Mouse (Mus musculus) common myeloid progenitor, adult 5-6 weeks (primary cell): ENCODE measurements around the gene Plch2. TPM values are rescaled to one million over a fixed set of nuclear protein-coding genes. Genes with fewer than 3 reads are reported as not detected.

Source experiments
- ATAC-seq: replicated peaks from 2 replicates; pipeline ENCODE4 v1.8.0; 2016; ENCODE audit warnings: low read depth, mild to moderate bottlenecking, moderate TSS enrichment, inconsistent platforms; ENCODE audit not compliant: poor library complexity, severe bottlenecking
- total RNA-seq: library from RNA; stranded (forward); fragments of 200-1000, 187-1606 nt; gene quantifications from 2 replicates; pipeline ENCODE4 v1.2.3, GENCODE M21; 2017

The Plch2 gene
- total RNA-seq, 1 experiment from 2014 or later = not detected

- no peak for ATAC-seq
Observed at GRCm38 (mm10) chr4:154942632-154943322, 113.8 kb downstream of the Plch2 start.

DNA sequence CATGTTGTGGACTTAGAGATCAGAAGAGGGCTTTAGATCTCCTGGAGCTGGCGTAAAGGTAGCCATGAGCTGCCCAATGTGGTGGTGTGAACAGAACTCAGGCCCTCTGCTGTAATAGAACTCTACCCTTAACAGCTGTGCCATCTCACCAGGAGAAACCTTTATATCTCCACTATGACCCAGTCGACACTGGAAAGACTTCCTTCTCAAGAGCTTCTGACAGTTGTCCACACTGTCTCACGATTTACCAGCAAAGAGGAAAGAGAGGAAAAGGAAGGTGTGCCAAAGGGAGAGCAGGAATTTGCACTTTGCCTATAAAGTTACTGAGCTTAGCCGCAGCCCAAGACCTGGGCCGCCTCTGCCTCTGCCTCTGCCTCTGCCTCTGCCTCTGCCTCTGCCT, 114.8 kb downstream of the Plch2 start:
- ATAC-seq = no peak

DNA sequence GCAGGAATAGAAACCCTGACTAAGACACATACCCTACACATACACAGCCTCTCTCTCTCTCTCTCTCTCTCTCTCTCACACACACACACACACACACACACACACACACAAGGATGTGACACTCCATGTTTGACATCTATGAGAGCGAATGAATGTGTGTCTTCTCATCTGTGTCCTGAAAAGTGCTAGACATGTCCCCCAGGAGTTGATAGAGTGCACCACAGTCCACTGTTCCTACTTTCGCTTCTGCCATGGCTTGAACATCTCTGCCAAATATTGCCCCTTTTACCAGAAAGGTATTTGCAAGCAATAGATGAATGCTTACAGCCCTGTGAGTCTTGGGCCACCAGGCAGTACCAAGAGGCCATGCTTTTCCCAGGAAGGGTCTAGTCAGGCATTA, 116.4 kb downstream of the Plch2 start:
- no peak for ATAC-seq

GRCm38 (mm10) chr4:154937746-154938145, 118.8 kb downstream of the Plch2 start:
- no peak for ATAC-seq

GRCm38 (mm10) chr4:154936542-154937255, 119.9 kb downstream of the Plch2 start:
- ATAC-seq = no peak; the same call in 1 of the 2 replicates

DNA sequence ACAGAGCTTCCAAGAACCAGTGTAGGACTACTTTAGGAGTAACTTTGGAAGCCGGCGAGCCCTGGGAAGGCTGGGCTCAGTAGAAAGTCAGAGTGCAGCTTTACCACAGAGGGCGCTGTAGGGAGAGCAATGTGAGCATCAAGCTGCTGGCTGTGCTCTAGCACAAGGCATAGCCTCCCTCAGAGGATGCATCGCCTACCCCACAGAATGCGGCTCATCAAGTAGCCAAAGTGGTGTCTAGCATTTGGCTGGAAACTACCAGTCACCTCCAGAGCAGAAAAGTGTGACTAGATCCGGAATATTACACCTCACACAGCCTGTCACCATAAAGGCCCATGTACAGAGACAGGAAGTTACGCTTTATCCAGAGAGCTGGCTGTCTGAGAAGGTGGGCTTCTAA, 120.8 kb downstream of the Plch2 start:
- 0 out of 2 replicates have a peak, but pooled peaks have one; percentile 15 for ATAC-seq

- no peak for ATAC-seq
Observed at GRCm38 (mm10) chr4:154934800-154935199, 121.8 kb downstream of the Plch2 start.

GRCm38 (mm10) chr4:154933306-154933907, 123.2 kb downstream of the Plch2 start:
- no peak for ATAC-seq

Other genes starting within 250 kb of the Plch2 start
- not detected in 2 replicates for gene Ttc34, start 219.3 kb downstream of the Plch2 start, total RNA-seq
- not detected in 2 replicates for gene Mmel1, start 187.2 kb downstream of the Plch2 start, total RNA-seq
- gene Fam213b, start 157.6 kb downstream of the Plch2 start, total RNA-seq = 0.87 TPM in 1 of 2 replicates, not detected in the other
- gene Tnfrsf14, start 128.2 kb downstream of the Plch2 start, total RNA-seq = 45.4 and 71.6 TPM in 2 replicates
- not detected in 2 replicates for gene Hes5, start 95.9 kb downstream of the Plch2 start, total RNA-seq
- 15.0 and 35.5 TPM in 2 replicates for gene Pank4, start 92.7 kb downstream of the Plch2 start, total RNA-seq
- gene Pex10, start 10.2 kb upstream of the Plch2 start, total RNA-seq = 11.9 and 12.3 TPM in 2 replicates
- gene Rer1, start 29.6 kb upstream of the Plch2 start, total RNA-seq = 124 and 128 TPM in 2 replicates
- gene Morn1, start 29.8 kb upstream of the Plch2 start, total RNA-seq = 2.6 and 10.3 TPM in 2 replicates
- gene Ski, start 165.8 kb upstream of the Plch2 start, total RNA-seq = 8.4 and 9.9 TPM in 2 replicates
- 25.5 and 25.9 TPM in 2 replicates for gene Faap20, start 193.0 kb upstream of the Plch2 start, total RNA-seq